Mouse (Mus musculus) G1E (cell line): ENCODE results near the gene Gm5678.

ENCODE experiments used
- CTCF ChIP-seq: IDR thresholded peaks from 2 replicates; pipeline ENCODE4 v1.5.1; 2012; ENCODE audit warnings: low read depth, low read length, inconsistent platforms, mixed read lengths
- GATA2 ChIP-seq: IDR thresholded peaks from 2 replicates; pipeline ENCODE4 v1.6.1; 2012; ENCODE audit warnings: low read depth, low read length, inconsistent platforms, borderline replicate concordance
- POLR2AphosphoS5 ChIP-seq: IDR thresholded peaks from 2 replicates; pipeline ENCODE4 v1.6.1; 2012; ENCODE audit warnings: low read depth, low read length, inconsistent platforms; ENCODE audit not compliant: insufficient replicate concordance

DNA sequence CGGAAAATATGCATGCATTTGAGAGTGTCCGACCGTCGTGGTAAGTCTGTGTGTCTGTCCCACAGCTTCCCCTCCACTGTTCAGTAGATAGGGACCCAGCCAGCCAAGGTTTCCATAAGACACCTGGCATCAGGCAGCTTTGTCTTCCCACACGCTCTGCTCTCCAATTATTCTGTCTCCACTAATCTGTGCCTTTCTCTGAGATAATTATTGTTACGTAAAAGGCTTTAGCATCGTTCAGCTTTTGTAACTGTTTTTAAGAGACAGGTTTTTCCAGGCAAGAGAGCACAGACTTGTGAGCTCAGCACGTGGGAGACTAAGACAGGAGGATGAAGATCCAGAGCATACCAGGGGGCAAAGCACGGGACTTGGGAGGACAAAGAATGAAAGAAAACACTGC, 51.3 kb downstream of the Gm5678 start:
- TF ChIP-seq CTCF (no peak), GATA2 (no peak), POLR2AphosphoS5 (no peak)
